Mouse (Mus musculus): ENCODE results near the gene Atp1a2. TPM values are rescaled to one million over a fixed set of nuclear protein-coding genes. Genes with fewer than 3 reads are reported as not detected.

The Atp1a2 gene
- polyA plus RNA-seq, 2 experiments: 1.8 to 11.3 TPM

- no peak overlapping the region for H3K27ac ChIP-seq (replicated peaks; ENCODE audit: low read depth, low read length)
- H3K27me3 ChIP-seq (ENCODE audit: control insufficient read depth, insufficient read depth, low read length): no peaks in the 10 kb centered on the region
- DNase-seq (ENCODE audit: low spot score) (no peak), ATAC-seq (ENCODE audit: low FRiP score, low read depth) (no peak)
- no peaks in the 10 kb centered on the region for H3K9me3 ChIP-seq (ENCODE audit: control insufficient read depth, low read length)
- H3K4me1 ChIP-seq (ENCODE audit: control insufficient read depth, insufficient read depth, low read length): no peaks in the 10 kb centered on the region
- no peak for TF ChIP-seq POLR2A (IDR thresholded peaks at IDR 0.05; ENCODE audit: borderline replicate concordance, extremely low read depth, insufficient read depth, insufficient read length)
- 72% methylated on average over 7 of the region's 7 CpGs for WGBS
- peaks cover 31% of the 10 kb centered on the region for H3K36me3 ChIP-seq (ENCODE audit: control insufficient read depth, insufficient read depth, low read length)
- H3K4me3 ChIP-seq (replicated peaks; ENCODE audit: low read length): no peak overlapping the region
- no peak overlapping the region for H3K4me2 ChIP-seq (replicated peaks; ENCODE audit: low read depth, low read length, severe bottlenecking)
- no peak overlapping the region for H3K9ac ChIP-seq (ENCODE audit: low read depth, low read length, severe bottlenecking)
Observed at GRCm38 (mm10) chr1:172319346-172319745, 21.5 kb upstream of the Atp1a2 start.

GRCm38 (mm10) chr1:172318424-172319035, 20.7 kb upstream of the Atp1a2 start:
- Histone ChIP-seq H3K9me3 (ENCODE audit: control insufficient read depth, low read length) (no peaks in the 10 kb centered on the region), H3K27ac (replicated peaks; ENCODE audit: low read depth, low read length) (no peak overlapping the region), H3K4me3 (replicated peaks; ENCODE audit: low read length) (no peak overlapping the region), H3K27me3 (ENCODE audit: control insufficient read depth, insufficient read depth, low read length) (no peaks in the 10 kb centered on the region), H3K4me1 (ENCODE audit: control insufficient read depth, insufficient read depth, low read length) (0 out of 2 replicates have a peak, but pooled peaks cover 4% of the 10 kb centered on the region), H3K4me2 (replicated peaks; ENCODE audit: low read depth, low read length, severe bottlenecking) (no peak overlapping the region), H3K36me3 (ENCODE audit: control insufficient read depth, insufficient read depth, low read length) (peaks cover 31% of the 10 kb centered on the region), H3K9ac (ENCODE audit: low read depth, low read length, severe bottlenecking) (no peak overlapping the region)
- WGBS: 89% methylated on average over 16 of the region's 19 CpGs
- no peak for DNase-seq (ENCODE audit: low spot score)
- TF ChIP-seq POLR2A (IDR thresholded peaks at IDR 0.05; ENCODE audit: borderline replicate concordance, extremely low read depth, insufficient read depth, insufficient read length): no peak
- ATAC-seq (ENCODE audit: low FRiP score, low read depth): no peak

GRCm38 (mm10) chr1:172317946-172318345, 20.1 kb upstream of the Atp1a2 start:
- DNase-seq (ENCODE audit: low spot score) (no peak), ATAC-seq (ENCODE audit: low FRiP score, low read depth) (no peak)
- Histone ChIP-seq H3K9me3 (ENCODE audit: control insufficient read depth, low read length) (no peaks in the 10 kb centered on the region), H3K27me3 (ENCODE audit: control insufficient read depth, insufficient read depth, low read length) (no peaks in the 10 kb centered on the region), H3K4me3 (replicated peaks; ENCODE audit: low read length) (no peak overlapping the region), H3K36me3 (ENCODE audit: control insufficient read depth, insufficient read depth, low read length) (peaks cover 31% of the 10 kb centered on the region), H3K4me1 (ENCODE audit: control insufficient read depth, insufficient read depth, low read length) (peaks cover 9% of the 10 kb centered on the region), H3K27ac (replicated peaks; ENCODE audit: low read depth, low read length) (no peak overlapping the region), H3K4me2 (replicated peaks; ENCODE audit: low read depth, low read length, severe bottlenecking) (no peak overlapping the region), H3K9ac (ENCODE audit: low read depth, low read length, severe bottlenecking) (no peak overlapping the region)
- no peak for TF ChIP-seq POLR2A (IDR thresholded peaks at IDR 0.05; ENCODE audit: borderline replicate concordance, extremely low read depth, insufficient read depth, insufficient read length)
- 64% methylated on average over 15 of the region's 15 CpGs for WGBS

GRCm38 (mm10) chr1:172317431-172317830, 19.6 kb upstream of the Atp1a2 start:
- 58% methylated on average over 18 of the region's 18 CpGs for WGBS
- Histone ChIP-seq H3K27ac (replicated peaks; ENCODE audit: low read depth, low read length) (no peak overlapping the region), H3K27me3 (ENCODE audit: control insufficient read depth, insufficient read depth, low read length) (no peaks in the 10 kb centered on the region), H3K4me1 (ENCODE audit: control insufficient read depth, insufficient read depth, low read length) (peaks cover 12% of the 10 kb centered on the region), H3K36me3 (ENCODE audit: control insufficient read depth, insufficient read depth, low read length) (peaks cover 31% of the 10 kb centered on the region), H3K9ac (ENCODE audit: low read depth, low read length, severe bottlenecking) (no peak overlapping the region), H3K4me3 (replicated peaks; ENCODE audit: low read length) (no peak overlapping the region), H3K4me2 (replicated peaks; ENCODE audit: low read depth, low read length, severe bottlenecking) (no peak overlapping the region), H3K9me3 (ENCODE audit: control insufficient read depth, low read length) (no peaks in the 10 kb centered on the region)
- ATAC-seq (ENCODE audit: low FRiP score, low read depth): no peak
- no peak for DNase-seq (ENCODE audit: low spot score)
- no peak for TF ChIP-seq POLR2A (IDR thresholded peaks at IDR 0.05; ENCODE audit: borderline replicate concordance, extremely low read depth, insufficient read depth, insufficient read length)

- ATAC-seq (ENCODE audit: low FRiP score, low read depth) (no peak), DNase-seq (ENCODE audit: low spot score) (no peak)
- 79% methylated on average over 3 of the region's 3 CpGs for WGBS
- H3K4me3 ChIP-seq (replicated peaks; ENCODE audit: low read length): no peak overlapping the region
- H3K9me3 ChIP-seq (ENCODE audit: control insufficient read depth, low read length): no peaks in the 10 kb centered on the region
- H3K36me3 ChIP-seq (ENCODE audit: control insufficient read depth, insufficient read depth, low read length): peaks cover 26% of the 10 kb centered on the region
- H3K27ac ChIP-seq (replicated peaks; ENCODE audit: low read depth, low read length): no peak overlapping the region
- no peaks in the 10 kb centered on the region for H3K27me3 ChIP-seq (ENCODE audit: control insufficient read depth, insufficient read depth, low read length)
- peaks cover 17% of the 10 kb centered on the region for H3K4me1 ChIP-seq (ENCODE audit: control insufficient read depth, insufficient read depth, low read length)
- TF ChIP-seq POLR2A (IDR thresholded peaks at IDR 0.05; ENCODE audit: borderline replicate concordance, extremely low read depth, insufficient read depth, insufficient read length): no peak
- H3K9ac ChIP-seq (ENCODE audit: low read depth, low read length, severe bottlenecking): no peak overlapping the region
- H3K4me2 ChIP-seq (replicated peaks; ENCODE audit: low read depth, low read length, severe bottlenecking): no peak overlapping the region
Observed at GRCm38 (mm10) chr1:172314911-172315310, 17.0 kb upstream of the Atp1a2 start.
